9 mouse cellular contexts compared by ENCODE assay signal in genomic region chr7:6731930-6732329, GRCm38 (mm10). TPM values are rescaled to one million over a fixed set of nuclear protein-coding genes. Genes with fewer than 3 reads are reported as not detected.
DNase-seq lines count a peak whose midpoint lies in the region; ATAC-seq and TF ChIP-seq lines count a peak whose summit lies in the region.
"Had no signal": no experiment of that assay in that cellular context is flagged by ENCODE, and none has a peak within 500 bp of the region (broad histone marks: within the 10 kb centered on the region; RNA-seq: fewer than 3 reads in every experiment).

No protein-coding gene starts in this region.

- no peak for TF ChIP-seq CTCF in kidney, postnatal 0 days (IDR thresholded peaks at IDR 0.05; ENCODE audit: low read depth)

- H3K9ac ChIP-seq in kidney, postnatal 0 days (ENCODE audit: low read depth, low read length): no peak overlapping the region
- peak overlapping the region; percentile 68 for H3K9ac ChIP-seq in forebrain, embryonic 13.5 days
- peak overlapping the region; percentile 60 for H3K9ac ChIP-seq in limb, embryonic 14.5 days (ENCODE audit: low read depth, low read length, severe bottlenecking)
- H3K9ac ChIP-seq in neural tube, embryonic 15.5 days (replicated peaks): peak overlapping the region; percentile 56

- no peaks in the 10 kb centered on the region; the same call in 1 of the 2 replicates for H3K9me3 ChIP-seq in kidney, postnatal 0 days (replicated peaks; ENCODE audit: low read length)
- peaks cover 41% of the 10 kb centered on the region for H3K9me3 ChIP-seq in forebrain, embryonic 13.5 days (replicated peaks)
- H3K9me3 ChIP-seq in limb, embryonic 14.5 days (ENCODE audit: control insufficient read depth, low read length): peaks cover 38% of the 10 kb centered on the region
- 0 out of 2 replicates have a peak, but pooled peaks cover 7% of the 10 kb centered on the region for H3K9me3 ChIP-seq in neural tube, embryonic 15.5 days (replicated peaks)

- TF ChIP-seq POLR2A in limb, embryonic 14.5 days (IDR thresholded peaks at IDR 0.05; ENCODE audit: borderline replicate concordance, extremely low read depth, insufficient read depth, insufficient read length): no peak

- ATAC-seq in kidney, postnatal 0 days (replicated peaks; ENCODE audit: low FRiP score, low read depth): no peak
- ATAC-seq in forebrain, embryonic 13.5 days: no peak
- no peak for ATAC-seq in limb, embryonic 14.5 days (ENCODE audit: low FRiP score, low read depth)
- ATAC-seq in neural tube, embryonic 15.5 days (ENCODE audit: low FRiP score): no peak
- ATAC-seq in cerebellum, adult (ENCODE audit: insufficient number of reproducible peaks, low FRiP score, low TSS enrichment): no peak

- DNase-seq in kidney, postnatal 0 days (ENCODE audit: low spot score): no peak
- DNase-seq in kidney, postnatal 4 days: no peak
- no peak for DNase-seq in limb, embryonic 14.5 days (ENCODE audit: low spot score)
- DNase-seq in ovary, adult 18-20 months (ENCODE audit: low spot score): no peak
- no peak for DNase-seq in testis, postnatal 14 days (ENCODE audit: low spot score)
- DNase-seq: kidney, adult 11 months had no signal

- H3K36me3 ChIP-seq in kidney, postnatal 0 days (ENCODE audit: insufficient read depth, low read length): no peaks in the 10 kb centered on the region
- no peaks in the 10 kb centered on the region for H3K36me3 ChIP-seq in forebrain, embryonic 13.5 days (ENCODE audit: poor library complexity, severe bottlenecking)
- H3K36me3 ChIP-seq in limb, embryonic 14.5 days (ENCODE audit: control insufficient read depth, insufficient read depth, low read length): no peaks in the 10 kb centered on the region
- no peaks in the 10 kb centered on the region for H3K36me3 ChIP-seq in neural tube, embryonic 15.5 days

- 51% methylated on average over 4 of the region's 4 CpGs for WGBS in kidney, postnatal 0 days
- 37% methylated on average over 4 of the region's 4 CpGs for WGBS in forebrain, embryonic 13.5 days
- WGBS in limb, embryonic 14.5 days: 46% methylated on average over 4 of the region's 4 CpGs
- 57% methylated on average over 4 of the region's 4 CpGs for WGBS in neural tube, embryonic 15.5 days

- no peaks in the 10 kb centered on the region for H3K27me3 ChIP-seq in kidney, postnatal 0 days (ENCODE audit: insufficient read depth, low read length)
- H3K27me3 ChIP-seq in forebrain, embryonic 13.5 days: no peaks in the 10 kb centered on the region
- no peaks in the 10 kb centered on the region for H3K27me3 ChIP-seq in limb, embryonic 14.5 days (ENCODE audit: control insufficient read depth, insufficient read depth, low read length)
- no peaks in the 10 kb centered on the region for H3K27me3 ChIP-seq in neural tube, embryonic 15.5 days (replicated peaks)

- peak overlapping the region; percentile 61 for H3K4me2 ChIP-seq in kidney, postnatal 0 days (ENCODE audit: low read length)
- peak overlapping the region; percentile 67 for H3K4me2 ChIP-seq in forebrain, embryonic 13.5 days
- H3K4me2 ChIP-seq in limb, embryonic 14.5 days (replicated peaks; ENCODE audit: low read depth, low read length, severe bottlenecking): peak overlapping the region; percentile 38
- H3K4me2 ChIP-seq in neural tube, embryonic 15.5 days: peak overlapping the region; percentile 50

- H3K27ac ChIP-seq in kidney, postnatal 0 days: no peak overlapping the region
- peak overlapping the region; percentile 44 for H3K27ac ChIP-seq in forebrain, embryonic 13.5 days
- peak overlapping the region; percentile 48; the same call in 1 of the 2 replicates for H3K27ac ChIP-seq in limb, embryonic 14.5 days (replicated peaks; ENCODE audit: low read depth, low read length)
- peak overlapping the region; percentile 73 for H3K27ac ChIP-seq in neural tube, embryonic 15.5 days (replicated peaks)

- no peaks in the 10 kb centered on the region for H3K4me1 ChIP-seq in kidney, postnatal 0 days (replicated peaks; ENCODE audit: insufficient read depth, low read length)
- peaks cover 6% of the 10 kb centered on the region; the same call in 1 of the 2 replicates for H3K4me1 ChIP-seq in forebrain, embryonic 13.5 days
- no peaks in the 10 kb centered on the region for H3K4me1 ChIP-seq in limb, embryonic 14.5 days (ENCODE audit: control insufficient read depth, insufficient read depth, low read length)
- no peaks in the 10 kb centered on the region for H3K4me1 ChIP-seq in neural tube, embryonic 15.5 days

- peak overlapping the region; percentile 50 for H3K4me3 ChIP-seq in kidney, postnatal 0 days (replicated peaks; ENCODE audit: low read depth, low read length)
- H3K4me3 ChIP-seq in forebrain, embryonic 13.5 days: peak overlapping the region; percentile 57
- peak overlapping the region; percentile 57 for H3K4me3 ChIP-seq in limb, embryonic 14.5 days (replicated peaks; ENCODE audit: low read length)
- peak overlapping the region; percentile 59 for H3K4me3 ChIP-seq in neural tube, embryonic 15.5 days (replicated peaks)

RNA-seq across cellular contexts. Expression of gene Usp29, which starts 1.6 kb away (rescaled TPM):
- polyA plus RNA-seq in kidney, postnatal 0 days (2015; fragmentation: Nextera tagmentation; extraction: Ambion mirVana): 1.6 and 1.7 TPM in 2 replicates
- polyA plus RNA-seq in forebrain, embryonic 13.5 days (2015; fragmentation: Nextera tagmentation; extraction: Ambion mirVana): 21.8 and 23.2 TPM in 2 replicates
- 20.7 and 27.2 TPM in 2 replicates for polyA plus RNA-seq in limb, embryonic 14.5 days (2012; rRNA removed)
- polyA plus RNA-seq in limb, embryonic 14.5 days (2014; fragmentation: Nextera tagmentation; extraction: Ambion mirVana): 10.7 and 11.9 TPM in 2 replicates
- polyA plus RNA-seq in neural tube, embryonic 15.5 days (2015; fragmentation: Nextera tagmentation; extraction: Ambion mirVana): 25.6 and 32.1 TPM in 2 replicates

RNA-seq across cellular contexts. Expression of gene Peg3, which starts 1.7 kb away (rescaled TPM):
- 73.5 and 75.8 TPM in 2 replicates for polyA plus RNA-seq in kidney, postnatal 0 days (2015; fragmentation: Nextera tagmentation; extraction: Ambion mirVana)
- 58.7 and 69.5 TPM in 2 replicates for polyA plus RNA-seq in forebrain, embryonic 13.5 days (2015; fragmentation: Nextera tagmentation; extraction: Ambion mirVana)
- polyA plus RNA-seq in limb, embryonic 14.5 days (2012; rRNA removed): 160 and 178 TPM in 2 replicates
- polyA plus RNA-seq in limb, embryonic 14.5 days (2014; fragmentation: Nextera tagmentation; extraction: Ambion mirVana): 244 and 268 TPM in 2 replicates
- 103 and 104 TPM in 2 replicates for polyA plus RNA-seq in neural tube, embryonic 15.5 days (2015; fragmentation: Nextera tagmentation; extraction: Ambion mirVana)

RNA-seq across cellular contexts. Expression of gene Zim1, which starts 35.7 kb away (rescaled TPM):
- polyA plus RNA-seq in kidney, postnatal 0 days (2015; fragmentation: Nextera tagmentation; extraction: Ambion mirVana): 2.6 and 2.8 TPM in 2 replicates
- 0.84 and 1.3 TPM in 2 replicates for polyA plus RNA-seq in forebrain, embryonic 13.5 days (2015; fragmentation: Nextera tagmentation; extraction: Ambion mirVana)
- 69.0 and 72.6 TPM in 2 replicates for polyA plus RNA-seq in limb, embryonic 14.5 days (2012; rRNA removed)
- polyA plus RNA-seq in limb, embryonic 14.5 days (2014; fragmentation: Nextera tagmentation; extraction: Ambion mirVana): 9.4 and 14.3 TPM in 2 replicates
- polyA plus RNA-seq in neural tube, embryonic 15.5 days (2015; fragmentation: Nextera tagmentation; extraction: Ambion mirVana): 5.7 and 7.2 TPM in 2 replicates
